Mouse (Mus musculus) G1E (cell line): Measurements from ENCODE around the gene Slc25a22. TPM values are rescaled to one million over a fixed set of nuclear protein-coding genes. Genes with fewer than 3 reads are reported as not detected.

ENCODE experiments used
- ATAC-seq: 2 replicates; pipeline ENCODE4 v1.8.0; 2016; ENCODE audit warnings: mild to moderate bottlenecking; ENCODE audit not compliant: insufficient number of reproducible peaks, poor library complexity, low FRiP score, severe bottlenecking; ENCODE audit errors: extremely low read depth
- DNase-seq: peaks from one replicate; pipeline ENCODE4 v3.0.0; 2012; ENCODE audit warnings: low spot score
- H3K27me3 ChIP-seq: 2 replicates; pipeline ENCODE4 v1.6.1; 2012; ENCODE audit warnings: mild to moderate bottlenecking, low read length, inconsistent platforms; ENCODE audit not compliant: insufficient read depth
- H3K36me3 ChIP-seq: replicated peaks from 2 replicates; pipeline ENCODE3; 2012; ENCODE audit warnings: mild to moderate bottlenecking, inconsistent platforms
- H3K4me1 ChIP-seq: 2 replicates; pipeline ENCODE4 v1.6.1; 2012; ENCODE audit warnings: low read depth, low read length, inconsistent platforms, mixed read lengths; ENCODE audit not compliant: insufficient read depth
- H3K4me3 ChIP-seq: 2 replicates; pipeline ENCODE4 v1.5.1; 2012; ENCODE audit warnings: low read depth, mild to moderate bottlenecking, inconsistent platforms, low read length, moderate library complexity, mixed read lengths
- H3K9me3 ChIP-seq: replicated peaks from 2 replicates; pipeline ENCODE4 v1.6.1; 2012; ENCODE audit warnings: inconsistent platforms
- CTCF ChIP-seq: IDR thresholded peaks from 2 replicates; pipeline ENCODE4 v1.5.1; 2012; ENCODE audit warnings: low read depth, low read length, inconsistent platforms, mixed read lengths
- GATA1 ChIP-seq: IDR thresholded peaks from 2 replicates; pipeline ENCODE4 v1.6.1; 2012; ENCODE audit warnings: borderline replicate concordance, low read length, inconsistent platforms, mixed read lengths
- GATA2 ChIP-seq: IDR thresholded peaks from 2 replicates; pipeline ENCODE4 v1.6.1; 2012; ENCODE audit warnings: low read depth, low read length, inconsistent platforms, borderline replicate concordance
- POLR2AphosphoS5 ChIP-seq: IDR thresholded peaks from 2 replicates; pipeline ENCODE4 v1.6.1; 2012; ENCODE audit warnings: low read depth, low read length, inconsistent platforms; ENCODE audit not compliant: insufficient replicate concordance
- TAL1 ChIP-seq: conservative IDR thresholded peaks from 2 replicates; pipeline ENCODE4 v1.6.1; 2012; ENCODE audit warnings: low read depth, low read length, inconsistent platforms, mixed read lengths
- polyA plus RNA-seq: library from polyadenylated mRNA; stranded (reverse); fragments of >175 nt; gene quantifications from 2 replicates; pipeline ENCODE4 v1.2.3, GENCODE M21; 2012
- total RNA-seq, 2 experiments: library from RNA; stranded (forward) in 1 of 2; stranded (reverse) in 1 of 2; fragments of 200-1000 nt in 1 of 2; fragments of >200 nt in 1 of 2; fragmentation: Nextera tagmentation in 1 of 2; gene quantifications; 2 replicates each; pipeline ENCODE4 v1.2.3; 2014 to 2017

The Slc25a22 gene
- total and polyA plus RNA-seq, 3 experiments, result 3.7 to 51.8 (median 16.3) TPM

GRCm38 (mm10) chr7:141405466-141405865, 32.2 kb downstream of the Slc25a22 start:
- TF ChIP-seq TAL1 (no peak), POLR2AphosphoS5 (no peak), CTCF (no peak), GATA2 (no peak), GATA1 (no peak)
- Histone ChIP-seq H3K36me3 (peaks cover 81% of the 10 kb centered on the region), H3K4me3 (no peak overlapping the region), H3K9me3 (no peaks in the 10 kb centered on the region), H3K4me1 (peaks cover 37% of the 10 kb centered on the region), H3K27me3 (no peaks in the 10 kb centered on the region)
- DNase-seq (no peak), ATAC-seq (no peak)

GRCm38 (mm10) chr7:141403305-141403704, 34.4 kb downstream of the Slc25a22 start:
- Histone ChIP-seq H3K36me3 (peaks cover 81% of the 10 kb centered on the region), H3K9me3 (no peaks in the 10 kb centered on the region), H3K4me3 (no peak overlapping the region), H3K27me3 (no peaks in the 10 kb centered on the region), H3K4me1 (peaks cover 26% of the 10 kb centered on the region)
- DNase-seq (peak; percentile 46), ATAC-seq (peak; percentile 45; the same call in 1 of the 2 replicates)
- TF ChIP-seq TAL1 (no peak), CTCF (peak; percentile 79)

- H3K4me1 ChIP-seq, result peaks cover 53% of the 10 kb centered on the region
- ATAC-seq (no peak), DNase-seq (no peak)
- H3K9me3 ChIP-seq, result no peaks in the 10 kb centered on the region
- H3K4me3 ChIP-seq, result no peak overlapping the region
- TF ChIP-seq CTCF, result no peak
- TF ChIP-seq GATA1, result no peak
- no peak for TF ChIP-seq POLR2AphosphoS5
- no peak for TF ChIP-seq GATA2
- TF ChIP-seq TAL1, result no peak
- H3K27me3 ChIP-seq, result no peaks in the 10 kb centered on the region
- H3K36me3 ChIP-seq, result peaks cover 56% of the 10 kb centered on the region
Measured at GRCm38 (mm10) chr7:141395348-141395747, 42.3 kb downstream of the Slc25a22 start.

- H3K27me3 ChIP-seq, result no peaks in the 10 kb centered on the region
- ATAC-seq, result no peak
- TF ChIP-seq GATA1 (no peak), TAL1 (no peak), CTCF (peak; percentile 88), GATA2 (no peak), POLR2AphosphoS5 (no peak)
- no peak overlapping the region for H3K4me3 ChIP-seq
- no peaks in the 10 kb centered on the region for H3K9me3 ChIP-seq
- H3K4me1 ChIP-seq, result peaks cover 58% of the 10 kb centered on the region
- peak; percentile 24 for DNase-seq
- H3K36me3 ChIP-seq, result peaks cover 50% of the 10 kb centered on the region
Measured at GRCm38 (mm10) chr7:141394771-141395170, 42.9 kb downstream of the Slc25a22 start.

GRCm38 (mm10) chr7:141394158-141394557, 43.5 kb downstream of the Slc25a22 start:
- ATAC-seq (peak; percentile 23; the same call in 1 of the 2 replicates), DNase-seq (peak; percentile 27)
- no peaks in the 10 kb centered on the region for H3K9me3 ChIP-seq
- peaks cover 44% of the 10 kb centered on the region for H3K36me3 ChIP-seq
- H3K27me3 ChIP-seq, result no peaks in the 10 kb centered on the region
- TF ChIP-seq POLR2AphosphoS5 (no peak), TAL1 (no peak), GATA1 (no peak), CTCF (no peak), GATA2 (no peak)
- H3K4me1 ChIP-seq, result peaks cover 65% of the 10 kb centered on the region
- peak overlapping the region; percentile 41; the same call in 1 of the 2 replicates for H3K4me3 ChIP-seq

- Histone ChIP-seq H3K4me1 (peaks cover 77% of the 10 kb centered on the region), H3K27me3 (no peaks in the 10 kb centered on the region), H3K9me3 (no peaks in the 10 kb centered on the region), H3K4me3 (peak overlapping the region; percentile 79), H3K36me3 (peaks cover 30% of the 10 kb centered on the region)
- TF ChIP-seq CTCF (no peak), TAL1 (no peak)
- ATAC-seq (peak; percentile 15; the same call in 1 of the 2 replicates), DNase-seq (peak; percentile 47)
Measured at GRCm38 (mm10) chr7:141392552-141393222, 45.0 kb downstream of the Slc25a22 start.

GRCm38 (mm10) chr7:141391625-141392551, 45.8 kb downstream of the Slc25a22 start, which contains the start of gene Taldo1:
Gene Taldo1 (plus strand): TSS chr7:141392199.
- peak; percentile 54 for ATAC-seq
- TF ChIP-seq CTCF, result no peak
- TF ChIP-seq GATA1, result no peak
- TF ChIP-seq POLR2AphosphoS5, result no peak
- no peak for TF ChIP-seq TAL1
- TF ChIP-seq GATA2, result no peak
- H3K27me3 ChIP-seq, result no peaks in the 10 kb centered on the region
- H3K36me3 ChIP-seq, result peaks cover 24% of the 10 kb centered on the region
- peak; percentile 83 for DNase-seq
- no peaks in the 10 kb centered on the region for H3K9me3 ChIP-seq
- H3K4me1 ChIP-seq, result peaks cover 85% of the 10 kb centered on the region
- H3K4me3 ChIP-seq, result peak within 1 kb of the TSS; percentile 79
